Mouse (Mus musculus) mouse embryonic stem cell (cell line): Measurements from ENCODE around the gene Mrps34.

Experiments used
- in situ Hi-C, 2 experiments: fragments of 300-500 bp; cut with MboI; formaldehyde crosslinking; loops; 1 replicate in 1 of 2; 3 replicates in 1 of 2; pipeline ENCODE4 v1.14.3; 2019 to 2020; ENCODE audit warnings: low sequenced_read_pairs in 2 of 2, low pct_unique_long_range_greater_than_20kb in 1 of 2, mixed read lengths in 1 of 2; ENCODE audit not compliant: unreplicated experiment in 1 of 2

The Mrps34 gene

DNA sequence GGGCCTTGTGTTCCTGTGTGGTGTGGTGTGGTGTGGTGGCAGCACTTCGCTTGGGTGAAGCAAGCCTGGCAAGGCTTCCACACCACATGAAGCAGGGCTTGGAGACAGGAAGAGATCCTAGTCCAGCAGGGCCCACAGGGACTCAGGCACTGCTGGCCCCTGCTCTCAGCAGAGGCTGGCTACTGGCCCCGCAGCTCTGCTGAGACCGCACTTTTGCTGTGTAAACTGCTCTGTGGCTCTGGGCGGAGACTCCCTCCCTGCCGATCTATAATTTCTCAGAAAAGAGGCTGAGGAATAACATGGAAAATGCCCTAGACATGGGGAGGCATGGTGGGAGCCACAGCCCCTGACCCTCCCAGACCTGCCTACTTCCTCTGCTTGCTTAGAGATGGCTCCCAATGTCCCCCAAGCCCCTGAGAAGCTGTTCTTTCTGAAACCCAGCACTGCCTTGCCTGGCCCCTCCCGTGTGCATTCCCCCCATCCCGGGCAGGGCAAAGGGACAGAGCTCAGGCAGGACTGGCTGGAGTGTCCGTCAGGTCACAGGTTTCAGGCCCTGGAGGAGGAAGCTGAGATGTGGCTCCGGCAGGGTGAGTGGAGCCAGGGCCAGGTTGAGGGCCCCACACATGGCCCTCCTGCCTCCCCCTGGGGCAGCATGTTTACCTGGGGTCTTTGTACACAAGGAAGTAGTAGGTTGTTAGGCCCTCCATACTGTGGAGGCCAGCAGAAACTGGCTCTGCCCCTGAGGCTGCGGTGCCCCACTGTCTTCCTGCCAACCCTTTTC is 17.4 kb upstream of the Mrps34 start:
- in situ Hi-C loops: no loop called here

DNA sequence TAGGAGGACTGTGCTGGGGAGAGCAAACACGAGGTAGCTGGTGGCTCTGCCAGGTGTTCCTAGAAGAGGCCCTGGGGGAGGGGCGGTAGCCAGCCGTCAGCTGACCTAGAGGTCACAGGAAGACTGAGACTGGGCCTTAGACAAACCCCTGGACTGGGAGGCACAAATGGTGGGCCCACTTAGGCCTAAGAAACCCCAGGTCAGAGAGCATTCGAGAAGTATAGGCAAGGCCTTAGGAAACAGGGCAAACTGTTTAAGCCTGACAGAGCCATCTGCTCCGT is 16.9 kb upstream of the Mrps34 start:
- in situ Hi-C loops: no loop called here

DNA sequence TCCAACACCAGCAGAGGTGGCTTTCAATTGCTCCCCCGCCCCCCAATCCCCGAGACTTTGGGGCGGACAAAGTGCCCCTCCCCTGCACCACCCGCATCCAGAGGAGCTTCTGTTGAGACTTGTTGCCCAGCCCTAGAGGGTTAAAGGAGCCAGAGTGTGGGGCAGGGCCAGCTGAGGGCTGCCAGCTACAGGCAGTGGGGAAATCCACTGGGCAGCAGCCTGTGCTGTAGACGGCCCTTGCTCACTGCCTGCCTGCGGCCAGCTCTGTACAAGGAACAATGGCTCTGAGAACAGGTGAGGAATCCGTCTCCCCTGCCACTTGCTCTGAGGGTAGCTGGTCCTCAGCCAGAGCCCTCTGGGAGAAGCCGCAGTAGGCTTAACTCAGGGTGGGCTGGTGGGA is 16.4 kb upstream of the Mrps34 start:
- in situ Hi-C loops: no loop called here

DNA sequence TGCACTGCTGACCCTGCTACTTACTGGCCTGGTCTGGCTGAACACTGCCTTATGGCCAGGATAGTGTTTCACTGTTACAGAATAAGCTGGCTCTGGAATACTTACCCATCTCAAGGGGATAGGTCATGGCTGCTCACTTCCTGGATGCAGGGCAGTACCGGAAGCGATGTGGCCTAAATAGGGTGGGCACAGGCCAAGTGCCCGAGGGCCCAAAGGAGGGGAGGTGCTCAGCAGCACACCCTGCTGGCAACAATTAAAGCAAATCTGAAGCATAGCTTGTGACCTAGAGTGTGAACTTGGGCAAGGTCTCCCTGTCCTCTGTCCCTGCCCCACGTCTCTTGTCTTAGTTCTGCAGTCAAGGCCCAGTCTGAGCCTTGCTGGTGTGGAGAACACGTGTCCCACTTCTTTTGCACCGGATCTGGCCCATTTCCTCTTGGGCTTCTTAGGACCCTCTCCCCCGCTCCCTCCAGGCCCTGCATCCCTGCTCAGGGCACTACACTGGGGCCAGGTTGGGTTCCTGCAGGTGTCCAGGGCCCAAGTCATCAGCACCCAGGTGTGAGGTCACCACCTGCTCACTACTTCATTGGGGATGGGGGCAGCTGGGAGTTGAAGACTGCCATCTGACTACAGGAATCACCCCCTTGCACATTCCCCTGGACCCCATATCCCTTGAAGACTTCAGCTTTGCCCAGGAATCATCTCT is 13.0 kb upstream of the Mrps34 start:
- in situ Hi-C loops: no loop called here

DNA sequence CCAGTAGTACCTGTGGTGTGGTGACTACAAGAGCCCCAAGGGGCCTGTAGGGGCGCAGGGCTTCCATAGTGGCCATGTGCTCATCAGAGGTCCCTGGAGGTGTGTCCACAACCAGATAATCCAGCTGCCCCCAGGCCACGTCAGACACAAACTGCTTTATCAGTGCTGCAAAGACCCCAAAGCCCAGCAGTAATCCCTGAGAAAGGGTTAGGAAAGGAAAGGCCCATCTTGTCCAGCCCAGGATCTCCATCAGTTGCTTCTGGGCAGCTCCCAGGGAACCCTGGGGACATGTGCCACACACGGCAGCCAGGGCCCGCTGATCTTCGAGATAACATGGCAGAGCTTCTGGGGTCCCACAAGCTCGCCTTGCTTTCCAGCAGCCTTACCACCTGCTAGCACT is 10.5 kb upstream of the Mrps34 start:
- in situ Hi-C loops: no loop called here

DNA sequence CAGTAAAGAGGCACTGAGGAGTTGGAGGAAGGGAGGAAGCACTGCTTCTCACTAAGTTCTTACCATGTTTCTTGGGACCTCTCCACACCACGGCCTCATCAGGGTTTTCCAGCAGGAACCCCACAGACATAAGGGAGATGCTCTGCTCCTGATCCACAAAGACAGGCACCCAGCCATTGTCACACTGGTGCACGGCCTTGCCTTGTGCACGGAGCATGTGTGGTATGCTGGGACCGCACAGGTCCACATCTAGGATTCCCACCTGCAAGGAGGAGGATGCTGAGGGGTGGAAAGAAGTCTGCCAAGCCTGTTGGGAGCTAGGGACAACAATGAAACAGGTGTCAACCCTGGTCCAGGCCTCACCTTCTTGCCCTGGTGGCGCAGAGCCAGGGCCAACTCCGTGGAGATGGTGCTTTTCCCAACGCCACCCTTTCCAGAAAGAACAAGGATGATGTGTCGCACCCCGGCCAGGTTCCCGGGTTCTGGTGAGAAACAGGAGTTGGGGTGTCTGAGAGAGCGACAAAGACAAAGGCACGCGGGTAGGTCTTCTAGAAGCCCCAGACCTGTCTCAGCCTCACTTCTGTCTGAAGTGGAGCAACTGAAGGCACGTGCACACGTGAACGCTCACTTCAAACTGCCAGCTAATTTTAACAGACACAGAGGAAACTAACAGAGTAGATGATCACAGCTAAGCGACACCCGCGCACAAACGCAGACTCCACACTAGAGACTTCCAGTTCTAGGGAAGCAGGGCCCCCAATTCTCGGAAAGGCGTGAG is 9.4 kb upstream of the Mrps34 start:
- in situ Hi-C loops: no loop called here

DNA sequence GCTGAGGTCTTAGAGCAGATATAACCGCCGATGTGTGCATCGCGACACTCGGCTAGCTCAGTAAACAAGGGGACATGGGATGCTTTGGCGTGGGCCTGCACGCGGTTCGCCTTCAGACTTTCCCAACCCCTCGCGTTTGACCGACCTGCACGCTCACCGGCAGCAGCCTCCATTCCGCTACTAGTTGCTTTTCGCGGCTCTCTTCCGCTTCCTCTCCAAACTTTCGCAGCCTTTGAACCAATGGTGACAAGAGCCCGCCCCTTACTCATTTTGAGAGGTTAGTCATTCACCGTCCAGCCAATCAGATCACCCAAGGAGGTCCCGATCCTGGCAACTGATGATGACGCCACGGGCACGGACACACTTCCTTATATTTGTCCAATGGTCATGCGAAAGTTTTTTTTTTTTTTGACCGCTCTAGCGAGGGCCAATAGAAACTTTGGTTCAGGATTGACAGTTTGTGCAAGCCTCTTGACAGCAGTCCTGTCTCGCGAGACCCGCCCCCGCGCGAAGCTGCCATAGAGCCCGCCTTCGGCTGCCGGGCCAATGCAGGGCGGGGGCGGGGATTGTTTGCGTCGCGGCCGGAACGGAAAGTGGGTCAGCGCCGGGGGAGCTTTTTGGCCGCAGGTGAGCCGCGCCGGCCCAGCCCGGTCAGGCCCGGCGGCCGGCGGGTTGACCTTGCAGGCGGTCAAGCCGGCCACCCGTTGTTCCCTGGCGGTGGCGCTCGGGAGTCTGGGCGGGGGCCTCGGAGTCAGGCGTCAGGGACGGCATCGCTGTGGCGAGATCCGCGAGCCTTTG is 8.6 kb upstream of the Mrps34 start, which contains the start of the genes Nubp2 and Spsb3:
Gene Nubp2, minus strand, starts transcription at position 216 of the 798 bp plus-strand sequence.
Gene Spsb3, plus strand, starts transcription at position 510 of the 798 bp plus-strand sequence.
- in situ Hi-C loops: no loop called here

DNA sequence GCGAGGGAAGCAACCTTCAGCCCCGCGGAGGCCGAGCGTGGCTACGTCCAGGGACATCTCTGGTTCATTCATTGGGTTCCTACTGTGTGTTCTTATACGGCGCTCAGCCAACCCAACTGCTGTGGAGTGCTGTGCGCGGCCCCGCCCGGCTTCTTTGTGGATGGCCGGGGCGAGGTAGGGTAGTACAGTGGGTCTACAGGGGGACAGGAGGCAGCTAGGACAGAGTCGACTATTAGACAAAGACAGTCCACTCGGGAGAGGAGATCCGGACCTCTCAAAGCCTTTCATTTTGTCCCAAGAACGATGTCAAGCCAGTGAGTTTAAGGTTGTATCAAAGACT is 8.0 kb upstream of the Mrps34 start:
- in situ Hi-C loops: no loop called here

DNA sequence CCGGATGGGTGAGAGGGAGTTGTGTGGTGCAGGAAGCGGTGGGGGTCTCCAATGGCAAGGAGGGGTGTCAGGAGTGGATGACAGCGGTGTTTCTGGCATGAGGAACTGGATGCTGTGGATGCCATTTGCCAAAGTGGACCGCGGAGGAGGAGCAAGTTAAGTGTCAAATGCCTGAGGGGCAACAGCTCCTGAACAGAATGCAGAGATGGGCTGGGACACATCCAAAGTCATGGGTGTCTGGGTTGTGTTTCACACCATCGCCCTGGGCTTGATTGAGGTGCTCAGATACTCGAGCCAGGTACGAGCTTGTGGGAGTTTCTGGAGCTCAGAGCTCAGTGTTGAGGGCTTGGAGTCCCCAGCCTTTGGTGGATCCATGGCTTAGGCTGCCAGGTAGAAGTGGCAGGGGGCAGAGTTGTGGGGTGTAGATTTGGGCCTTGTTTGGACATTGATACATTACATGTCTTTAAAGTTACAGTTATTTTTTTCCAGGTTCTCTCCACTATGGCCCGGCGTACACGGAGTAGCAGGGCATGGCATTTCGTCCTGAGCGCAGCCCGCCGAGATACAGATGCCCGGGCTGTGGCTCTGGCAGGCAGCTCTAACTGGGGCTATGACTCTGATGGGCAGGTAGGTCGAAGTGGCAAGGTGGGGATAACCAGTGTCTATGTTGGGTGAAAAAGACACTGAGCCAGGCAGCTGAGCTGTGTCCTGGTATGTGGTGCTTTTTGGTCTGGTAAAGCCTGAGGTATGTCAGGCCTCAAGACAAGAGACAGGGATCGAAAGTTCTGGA is 7.4 kb upstream of the Mrps34 start:
- in situ Hi-C loops: no loop called here

DNA sequence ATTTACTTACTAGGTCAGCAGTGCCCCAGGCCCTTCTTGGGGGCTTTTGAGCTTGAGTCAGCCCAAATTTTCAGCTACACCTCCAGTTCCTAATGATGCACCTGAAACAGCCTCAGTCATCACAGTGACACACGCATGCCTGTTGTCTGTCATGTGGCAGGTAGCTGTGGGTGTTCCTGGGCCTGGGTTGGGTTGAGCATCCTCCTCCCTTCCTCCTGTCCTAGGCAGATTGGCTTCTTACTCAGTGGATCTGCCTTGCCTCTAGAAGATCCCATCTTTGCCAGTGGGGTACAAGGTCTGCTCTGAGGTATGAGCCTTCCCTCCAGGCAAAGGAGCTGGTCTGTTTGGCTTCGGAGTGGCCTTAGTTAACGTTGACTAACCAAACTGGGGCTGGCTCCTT is 6.1 kb upstream of the Mrps34 start:
- in situ Hi-C loops: no loop called here

DNA sequence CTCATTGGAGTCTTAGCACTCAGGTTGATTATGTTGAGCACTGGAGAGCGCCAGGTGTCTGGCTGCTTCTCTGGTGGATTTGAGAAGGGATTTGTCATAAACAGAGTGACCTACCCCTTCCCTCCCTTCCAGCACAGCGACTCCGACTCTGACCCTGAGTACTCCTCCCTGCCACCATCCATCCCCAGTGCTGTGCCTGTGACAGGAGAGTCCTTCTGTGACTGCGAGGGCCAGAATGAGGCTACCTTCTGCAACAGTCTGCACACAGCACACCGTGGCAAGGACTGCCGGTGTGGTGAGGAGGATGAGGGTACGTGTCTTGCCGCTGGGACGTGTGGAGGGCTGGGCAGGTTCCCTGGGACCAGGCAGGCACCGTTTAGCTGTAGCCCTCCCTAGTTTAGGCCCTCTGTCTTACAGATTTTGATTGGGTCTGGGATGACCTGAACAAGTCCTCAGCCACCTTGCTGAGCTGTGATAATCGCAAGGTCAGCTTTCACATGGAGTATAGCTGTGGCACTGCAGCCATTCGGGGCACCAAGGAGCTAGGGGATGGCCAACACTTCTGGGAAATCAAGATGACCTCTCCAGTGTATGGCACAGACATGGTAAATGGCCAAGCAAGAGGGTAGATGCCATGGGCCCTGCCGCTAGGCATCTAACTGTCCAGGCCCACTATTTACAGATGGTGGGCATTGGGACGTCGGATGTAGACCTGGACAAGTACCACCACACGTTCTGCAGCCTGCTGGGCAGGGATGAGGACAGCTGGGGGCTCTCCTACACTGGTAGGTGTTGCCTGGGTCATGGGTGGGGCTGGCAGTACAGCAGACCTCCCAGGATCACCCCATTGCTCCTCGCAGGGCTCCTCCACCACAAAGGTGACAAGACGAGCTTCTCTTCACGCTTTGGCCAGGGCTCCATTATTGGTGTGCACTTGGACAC is 4.5 kb upstream of the Mrps34 start:
- in situ Hi-C loops: no loop called here

DNA sequence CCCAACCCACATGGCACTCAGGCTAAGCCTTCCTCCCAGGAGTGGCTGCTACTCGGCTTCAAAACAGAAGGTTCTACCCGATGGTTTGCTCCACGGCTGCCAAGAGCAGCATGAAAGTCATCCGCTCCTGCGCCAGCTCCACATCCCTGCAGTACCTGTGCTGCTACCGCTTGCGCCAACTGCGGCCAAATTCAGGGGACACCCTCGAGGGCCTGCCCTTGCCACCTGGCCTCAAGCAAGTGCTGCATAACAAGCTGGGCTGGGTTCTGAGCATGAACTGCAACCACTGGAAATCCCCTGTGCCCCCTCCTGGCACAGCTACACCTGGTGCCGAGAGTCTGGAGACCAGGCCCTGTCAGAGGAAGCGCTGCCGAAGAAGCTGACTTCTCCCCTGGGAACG is 3.6 kb upstream of the Mrps34 start:
- in situ Hi-C loops: no loop called here

DNA sequence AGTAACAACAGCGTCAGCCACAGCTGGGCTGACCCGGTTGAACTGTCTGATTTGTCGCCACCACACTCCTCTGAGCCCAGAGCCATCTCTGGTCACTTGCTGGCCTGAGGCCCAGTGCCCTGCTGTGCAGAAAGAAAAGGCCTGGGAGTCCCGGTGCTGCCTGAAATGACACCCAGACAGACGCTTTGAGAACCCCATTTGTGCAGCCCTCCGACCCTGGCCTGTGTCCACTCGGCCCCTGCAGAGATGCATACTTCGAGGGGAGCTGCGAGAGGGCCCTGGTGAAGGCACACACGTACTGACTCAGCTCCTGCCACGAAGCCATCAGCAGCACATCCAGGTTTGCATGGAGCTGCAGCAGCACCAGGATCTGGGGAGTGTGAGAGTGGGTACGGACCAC is 2.1 kb upstream of the Mrps34 start:
- in situ Hi-C loops: no loop called here

DNA sequence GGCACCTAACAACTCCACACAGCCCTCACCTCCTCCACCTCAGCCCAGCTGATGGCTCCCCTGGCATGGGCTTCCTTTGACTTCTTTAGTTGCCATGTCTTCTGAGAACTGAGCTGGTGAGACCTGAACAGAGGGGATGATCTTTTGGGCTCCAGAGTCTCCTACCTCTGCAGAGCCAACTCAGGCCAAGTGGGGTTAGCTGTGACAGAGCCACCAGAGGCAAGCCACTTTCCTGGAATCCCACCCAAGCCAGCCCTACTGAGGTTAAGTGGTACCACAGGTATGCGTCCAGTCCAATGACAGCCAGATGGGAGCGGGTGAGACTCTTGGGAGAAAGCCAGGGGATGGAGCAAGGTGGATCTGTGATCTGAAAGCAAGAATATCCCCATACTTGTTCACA is 1.6 kb upstream of the Mrps34 start:
- in situ Hi-C loops: no loop called here

DNA sequence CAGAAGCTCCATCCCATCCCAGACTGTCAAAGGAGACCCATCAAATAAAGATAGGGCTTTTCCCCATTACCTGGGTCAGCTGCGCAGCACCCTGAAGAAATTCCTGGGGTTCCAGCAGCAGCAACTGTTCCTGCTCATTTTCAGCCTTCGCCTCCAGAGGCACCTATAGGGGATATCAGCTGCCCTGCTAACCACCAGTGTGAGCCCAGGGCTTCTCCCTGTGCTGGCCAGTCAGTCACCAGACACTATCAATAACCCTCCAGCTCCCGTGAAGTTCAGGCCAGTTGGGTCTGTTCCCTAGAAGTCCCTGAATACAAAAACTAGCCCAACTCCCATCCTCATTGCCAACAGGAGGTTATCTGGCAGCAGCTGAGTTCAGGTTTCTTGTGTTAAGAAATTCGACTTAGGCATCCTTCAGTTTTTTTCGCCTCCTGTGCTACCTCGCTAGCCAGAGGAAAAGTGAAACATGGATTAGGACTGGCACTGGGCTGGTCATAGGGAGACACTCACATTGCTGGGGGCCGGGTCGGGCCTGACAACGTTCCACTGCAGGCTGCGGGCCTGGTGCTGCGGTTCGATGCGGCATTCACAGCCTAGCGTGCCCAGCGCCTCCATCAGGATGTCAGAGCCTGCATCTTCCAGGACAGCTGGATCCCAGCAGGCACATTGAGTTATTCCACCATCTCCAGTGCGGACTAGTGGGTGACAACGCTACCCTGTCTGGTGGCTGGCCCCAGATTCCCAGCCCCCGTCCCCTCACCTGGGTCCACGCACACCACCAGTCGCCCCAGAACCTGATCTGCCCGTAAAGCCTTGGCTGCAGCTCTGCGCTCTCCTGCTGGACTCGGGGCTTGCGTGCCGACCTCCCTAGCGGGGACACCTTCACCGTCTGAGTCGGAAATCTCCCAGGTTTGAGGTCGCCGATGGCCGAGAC is 588 bp upstream of the Mrps34 start:
- in situ Hi-C loops: no loop called here

DNA sequence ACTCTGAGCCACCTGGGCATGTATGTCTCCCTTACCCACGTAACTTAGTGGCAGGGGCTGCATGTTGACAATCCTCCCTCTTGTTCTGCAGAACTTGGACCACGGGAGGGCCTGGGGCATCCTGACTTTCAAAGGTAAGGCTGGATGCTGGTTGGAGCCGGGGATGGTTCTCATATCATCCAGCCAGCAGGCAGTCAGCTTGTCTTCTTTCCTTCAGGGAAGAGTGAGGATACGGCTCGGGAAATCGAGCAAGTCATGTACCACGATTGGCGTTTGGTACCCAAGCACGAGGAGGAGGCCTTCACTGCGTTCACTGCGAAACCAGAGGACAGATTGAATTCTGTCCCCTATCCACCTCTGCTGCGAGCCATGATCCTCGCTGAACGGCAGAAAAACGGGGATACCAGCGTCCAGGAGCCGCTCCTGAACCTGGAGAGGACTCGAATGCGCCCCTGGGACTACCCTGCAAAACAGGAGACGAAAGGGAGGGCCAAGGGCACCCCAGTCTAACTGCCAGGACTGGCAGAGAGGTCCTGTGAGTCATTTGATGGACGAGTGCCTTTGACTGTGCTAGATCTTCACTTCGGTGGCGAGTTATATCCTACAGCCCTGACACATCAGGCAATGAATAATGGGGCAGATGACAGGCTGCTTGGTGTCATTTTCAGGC is 790 bp downstream of the Mrps34 start:
- in situ Hi-C loops: no loop called here
